Mouse (Mus musculus): ENCODE data around the gene Hpca.

The Hpca gene

DNA sequence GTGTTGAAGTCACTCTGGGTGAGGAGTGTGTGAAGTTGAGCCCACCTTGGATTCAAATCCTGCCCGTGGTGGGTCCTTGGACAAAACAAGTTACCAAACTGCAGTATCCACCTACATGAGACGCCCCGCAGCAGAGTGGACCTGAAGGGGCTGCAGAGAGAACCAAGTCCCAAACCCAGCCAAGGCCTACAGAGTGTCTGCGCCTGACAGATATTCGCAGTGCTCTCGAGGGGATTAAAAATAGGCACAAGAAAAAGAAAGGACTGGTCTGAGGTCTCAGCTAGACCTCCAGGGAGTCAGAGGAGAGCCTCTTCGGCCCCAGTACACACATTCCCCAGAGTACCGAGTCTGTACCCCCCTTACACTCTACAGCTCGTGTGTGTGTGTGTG, 14.3 kb upstream of the Hpca start:
- no peak for DNase-seq

- DNase-seq = no peak
These were observed 13.8 kb upstream of the Hpca start for GRCm38 (mm10) chr4:129135637-129136036.

- DNase-seq = peak; percentile 32 to 69
These were observed 13.2 kb upstream of the Hpca start for GRCm38 (mm10) chr4:129134799-129135585.

DNA sequence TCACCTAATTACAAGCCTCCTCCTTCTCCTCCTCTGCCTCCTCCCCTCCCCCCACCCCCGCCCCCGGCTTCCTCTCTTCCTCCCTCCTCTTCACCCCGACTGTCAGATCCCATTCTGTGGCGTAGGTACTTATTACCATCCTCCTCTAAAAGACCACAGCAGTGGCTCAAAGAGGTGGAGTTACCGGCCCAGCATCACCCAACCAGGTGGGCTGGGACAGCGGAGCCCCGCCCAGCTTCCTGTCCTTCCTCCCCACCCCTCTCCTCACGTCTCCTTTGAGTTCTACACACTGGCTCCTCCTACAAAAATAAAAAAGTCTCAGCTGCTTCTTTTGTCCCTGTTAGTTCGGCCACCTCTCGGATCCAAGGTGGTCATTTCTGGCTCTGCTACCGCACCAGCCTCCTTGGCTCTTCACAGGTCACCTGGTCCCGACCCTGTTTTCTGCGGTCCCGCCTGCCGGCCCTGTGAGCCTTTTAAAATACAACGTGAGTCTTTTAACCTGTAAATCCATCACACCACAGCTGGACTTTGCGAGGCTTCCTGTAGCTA, 9.0 kb upstream of the Hpca start:
- peak; percentile 35 to 37 for DNase-seq

- peak in 1 of 2 experiments; percentile 42 for DNase-seq
These were observed 8.3 kb upstream of the Hpca start for GRCm38 (mm10) chr4:129130149-129130548.

- DNase-seq = no peak
These were observed 7.6 kb upstream of the Hpca start for GRCm38 (mm10) chr4:129129387-129129786.

DNA sequence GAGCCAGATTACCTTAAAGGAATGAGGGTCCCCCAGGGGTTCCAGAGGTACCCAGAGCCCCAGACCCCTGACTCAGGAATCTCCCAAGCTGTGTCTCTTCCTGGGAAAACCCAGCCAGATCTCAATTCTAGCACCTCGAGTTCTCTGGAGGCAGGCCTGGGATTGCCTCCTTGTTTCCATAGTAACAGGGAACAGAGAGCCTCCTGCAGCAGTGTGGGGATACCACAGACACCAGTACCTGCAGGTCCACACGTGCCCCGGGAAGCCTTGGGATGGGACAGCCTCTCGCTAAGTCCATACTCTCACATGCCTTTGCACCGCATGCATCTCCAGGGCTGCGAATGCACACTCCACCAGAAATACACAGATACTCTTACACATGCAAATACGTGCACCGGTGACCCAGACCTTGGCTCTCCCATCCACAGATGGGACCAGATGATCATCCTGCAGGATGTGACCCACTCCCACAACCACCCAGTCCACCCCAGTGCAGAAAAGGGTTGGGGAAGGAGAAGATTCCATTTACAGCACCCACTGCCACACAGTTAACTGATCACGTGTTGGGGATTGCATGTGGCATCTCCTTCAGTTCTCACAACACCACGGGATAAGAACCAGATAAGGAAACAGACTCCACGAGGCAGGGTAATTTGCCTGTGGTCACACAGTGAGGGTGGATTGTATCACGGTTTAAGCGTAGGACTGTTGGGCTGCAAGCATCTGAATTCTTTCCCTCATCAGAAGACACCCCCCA, 6.9 kb upstream of the Hpca start:
- DNase-seq = no peak

- no peak for DNase-seq
These were observed 4.1 kb upstream of the Hpca start for GRCm38 (mm10) chr4:129125736-129126451.

GRCm38 (mm10) chr4:129124652-129125146, 2.9 kb upstream of the Hpca start:
- DNase-seq = no peak

DNA sequence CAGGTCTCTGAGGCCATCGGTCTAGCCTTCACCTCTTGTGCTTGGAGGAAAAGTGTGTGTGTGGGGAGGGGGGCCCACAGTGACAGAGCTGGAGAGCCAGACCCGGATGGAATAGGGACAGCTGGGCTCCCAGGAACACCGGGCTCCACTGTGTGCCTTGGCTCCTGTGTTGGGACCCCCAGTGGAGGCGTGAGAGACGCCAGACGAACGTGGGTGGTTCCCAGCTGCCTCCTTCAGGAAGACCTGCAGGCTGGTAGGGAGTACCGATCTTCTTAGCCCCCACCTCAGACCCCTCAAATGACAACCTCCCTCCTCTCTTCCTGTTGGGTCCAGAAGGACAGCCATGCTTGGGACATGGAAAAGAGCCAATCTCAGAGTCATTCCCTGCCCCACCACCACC, 883 bp upstream of the Hpca start:
- no peak for DNase-seq

DNA sequence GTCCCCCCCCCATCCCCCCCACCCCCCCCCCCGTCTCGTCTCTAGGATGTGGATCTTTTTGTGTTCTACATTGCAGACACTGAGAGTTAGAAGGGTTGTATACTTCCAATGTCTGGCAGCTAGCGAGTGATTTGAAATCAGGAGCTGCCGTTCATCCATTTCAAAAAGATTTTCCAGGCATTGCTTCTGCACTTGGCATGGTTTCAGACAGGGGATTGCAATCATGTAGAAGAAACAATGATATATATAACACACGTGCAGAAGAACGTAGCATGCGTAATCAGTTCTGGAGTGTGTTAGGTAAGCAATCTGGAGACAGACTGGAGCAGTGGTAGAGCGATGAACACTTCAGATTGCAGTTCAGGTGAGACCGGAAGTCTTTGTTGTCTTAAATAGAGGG, 271 bp upstream of the Hpca start:
- DNase-seq = no peak

- DNase-seq = peak; percentile 34 to 62
These were observed 1.1 kb downstream of the Hpca start for GRCm38 (mm10) chr4:129120520-129121445.

DNA sequence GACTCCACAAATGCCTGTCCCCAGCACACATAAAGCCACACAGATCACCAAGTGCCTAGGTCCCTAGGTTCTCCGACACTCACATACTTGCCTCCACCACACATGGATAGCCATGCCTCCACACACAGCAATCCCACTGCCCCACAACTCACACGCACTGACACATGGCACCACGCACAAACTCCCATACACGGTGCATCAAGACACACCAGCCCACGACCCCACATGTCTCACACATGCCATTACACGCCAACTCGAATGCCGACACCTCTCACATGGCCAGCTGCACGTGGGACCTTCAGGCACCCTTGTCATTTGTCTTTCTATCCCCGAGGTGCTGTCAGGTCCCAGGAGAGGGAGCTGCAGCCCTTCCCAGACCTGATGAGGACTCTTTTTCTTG, 2.1 kb downstream of the Hpca start:
- no peak for DNase-seq

DNA sequence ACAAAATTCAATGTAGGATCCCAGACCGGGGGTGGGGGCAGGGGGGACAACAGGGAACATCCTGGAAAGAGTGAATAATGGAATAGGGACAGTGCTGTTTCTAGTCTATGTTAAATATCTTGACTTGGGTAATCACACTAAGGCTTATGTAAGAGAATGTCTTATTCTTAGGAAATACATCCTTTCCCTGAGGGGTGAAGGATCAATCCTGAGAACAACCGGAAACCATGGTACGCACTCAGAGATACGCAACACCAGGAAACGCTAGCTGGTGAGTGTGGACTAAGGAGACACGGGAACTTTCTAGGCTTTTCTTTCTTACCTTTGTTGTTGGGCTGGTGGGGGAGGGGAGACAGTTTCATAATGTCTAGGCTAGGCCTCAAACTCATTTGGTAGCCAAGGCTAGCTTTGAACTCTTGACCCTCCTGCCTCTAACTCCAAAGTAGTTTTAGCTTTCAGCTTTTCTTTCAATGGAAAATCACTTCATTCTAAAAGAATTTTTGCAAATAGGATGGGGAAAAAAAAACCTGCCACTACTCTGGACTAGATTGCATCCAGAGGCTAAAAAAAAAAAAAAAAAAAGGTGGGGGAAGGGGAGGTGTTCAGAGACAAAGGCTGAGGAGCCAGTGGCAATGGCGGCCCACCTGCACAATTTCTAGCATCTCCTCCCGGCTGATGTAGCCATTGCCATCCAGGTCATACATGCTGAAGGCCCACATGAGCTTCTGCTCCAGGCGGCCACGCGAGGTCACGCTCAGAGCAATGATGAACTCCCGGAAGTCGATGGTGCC, 3.9 kb downstream of the Hpca start:
- DNase-seq = no peak

GRCm38 (mm10) chr4:129116703-129117102, 5.1 kb downstream of the Hpca start:
- DNase-seq = no peak

- peak in 1 of 2 experiments; percentile 24 for DNase-seq
These were observed 8.5 kb downstream of the Hpca start for GRCm38 (mm10) chr4:129113083-129113988.

DNA sequence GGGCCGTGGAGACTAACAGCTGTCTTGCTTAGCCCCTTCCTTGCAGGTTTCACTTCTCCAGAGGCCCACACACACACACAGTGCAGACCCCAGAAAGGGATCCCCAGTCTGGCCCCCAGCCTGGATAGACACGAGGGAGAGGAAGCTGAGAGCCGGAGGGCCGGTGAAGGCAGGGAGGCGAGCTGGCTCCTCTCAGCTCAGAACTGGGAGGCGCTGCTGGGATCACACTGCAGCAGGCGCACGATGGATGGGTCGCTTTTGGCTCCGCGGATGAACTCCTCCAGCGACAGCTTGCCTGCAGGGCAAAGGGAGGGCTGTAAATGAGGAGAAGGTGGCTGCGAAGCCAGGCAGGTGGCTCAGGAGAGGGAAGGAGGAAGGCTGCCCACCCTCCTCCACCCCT, 9.6 kb downstream of the Hpca start:
- DNase-seq = no peak

GRCm38 (mm10) chr4:129111350-129111749, 10.5 kb downstream of the Hpca start:
- DNase-seq = no peak

- no peak for DNase-seq
These were observed 11.0 kb downstream of the Hpca start for GRCm38 (mm10) chr4:129110804-129111203.

DNA sequence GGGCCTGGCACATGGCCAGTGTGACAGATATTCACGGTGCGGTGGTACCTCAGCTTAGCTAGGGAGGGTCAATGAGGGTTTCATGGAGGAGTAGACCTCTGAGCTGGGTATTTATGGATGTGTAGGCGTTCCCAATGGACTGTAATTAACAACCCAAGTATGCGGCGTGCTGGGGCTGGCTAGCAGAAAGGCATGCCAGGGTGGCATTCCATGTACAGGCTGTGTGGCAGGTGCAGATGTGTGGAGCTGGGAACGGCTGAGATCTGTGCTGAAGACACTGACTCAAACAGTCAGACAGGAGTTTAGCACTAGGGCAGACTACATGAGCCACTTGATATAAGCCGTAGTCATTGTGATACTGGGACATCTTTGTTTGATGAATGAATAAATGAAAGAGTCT, 13.2 kb downstream of the Hpca start:
- no peak for DNase-seq
